Mouse (Mus musculus) lung, embryonic 16.5 days (tissue): ENCODE measurements at regions not wholly inside any gene's neighbourhood (a gene's known extent, or its start where the extent isn't known, plus 50 kb on each side); places are given as distances from the start of the nearest gene placed in this dataset.

Experiments used
- ATAC-seq: fragments of 200-750 bp; cut with Nextera tagmentation; 2 replicates; pipeline ENCODE4 v1.8.0; 2017; ENCODE audit warnings: low read depth, mild to moderate bottlenecking, moderate library complexity
- H3K27ac ChIP-seq: fragments of 300-500 bp; sonication (generic); 2 replicates; pipeline ENCODE4 v1.5.1; 2014; ENCODE audit warnings: mild to moderate bottlenecking, control low read depth, low read length
- H3K27me3 ChIP-seq: fragments of 300-500 bp; sonication (generic); 2 replicates; pipeline ENCODE4 v1.6.1; 2014; ENCODE audit warnings: low read depth, low read length, mixed read lengths; ENCODE audit not compliant: control insufficient read depth, insufficient read depth
- H3K36me3 ChIP-seq: fragments of 300-500 bp; sonication (generic); 2 replicates; pipeline ENCODE4 v1.6.1; 2014; ENCODE audit warnings: low read length; ENCODE audit not compliant: control insufficient read depth, insufficient read depth
- H3K4me1 ChIP-seq: fragments of 300-500 bp; sonication (generic); replicated peaks from 2 replicates; pipeline ENCODE4 v1.6.1; 2014; ENCODE audit warnings: low read length, mixed read lengths; ENCODE audit not compliant: control insufficient read depth, insufficient read depth
- H3K4me2 ChIP-seq: fragments of 300-500 bp; sonication (generic); 2 replicates; pipeline ENCODE4 v1.6.1; 2014; ENCODE audit warnings: low read depth, low read length, control low read depth
- H3K4me3 ChIP-seq: fragments of 300-500 bp; sonication (generic); 2 replicates; pipeline ENCODE4 v1.5.1; 2014; ENCODE audit warnings: mild to moderate bottlenecking, low read length, control low read depth
- H3K9ac ChIP-seq: fragments of 300-500 bp; sonication (generic); 2 replicates; pipeline ENCODE4 v1.6.1; 2014; ENCODE audit warnings: low read length, control low read depth
- H3K9me3 ChIP-seq: fragments of 300-500 bp; sonication (generic); 2 replicates; pipeline ENCODE4 v1.6.1; 2016; ENCODE audit warnings: low read length; ENCODE audit not compliant: control insufficient read depth
- WGBS: fragments of 180-500 bp; shearing (Covaris S2); extraction: QIAGEN DNeasy Blood & Tissue Kit; methylation state at CpG from one replicate; pipeline ENCODE4 v1.1.7; 2014; 5-methylcytosine and 5-hydroxymethylcytosine counted together

- Histone ChIP-seq H3K36me3 (no peaks in the 10 kb centered on the region), H3K4me1 (peaks cover 20% of the 10 kb centered on the region), H3K4me3 (no peak overlapping the region), H3K9me3 (no peaks in the 10 kb centered on the region), H3K4me2 (no peak overlapping the region), H3K27ac (peak overlapping the region; percentile 49), H3K27me3 (no peaks in the 10 kb centered on the region; the same call in 1 of the 2 replicates), H3K9ac (no peak overlapping the region)
- WGBS = 8% methylated on average over 10 of the region's 10 CpGs
- peak; percentile 83 for ATAC-seq
Measured at GRCm38 (mm10) chr2:51531106-51531839, 96.0 kb upstream of the Tas2r134 start.

GRCm38 (mm10) chr2:51522766-51523165 is 104.5 kb upstream of the Tas2r134 start:
- no peaks in the 10 kb centered on the region for H3K9me3 ChIP-seq
- no peak overlapping the region for H3K27ac ChIP-seq
- H3K4me1 ChIP-seq = no peaks in the 10 kb centered on the region
- H3K4me3 ChIP-seq = no peak overlapping the region
- H3K9ac ChIP-seq = no peak overlapping the region
- no peak overlapping the region for H3K4me2 ChIP-seq
- no peak for ATAC-seq
- no peaks in the 10 kb centered on the region for H3K36me3 ChIP-seq
- no peaks in the 10 kb centered on the region for H3K27me3 ChIP-seq
- WGBS = 69% methylated on average over 3 of the region's 3 CpGs

GRCm38 (mm10) chr2:51509220-51510011 is 117.9 kb upstream of the Tas2r134 start:
- Histone ChIP-seq H3K27ac (no peak overlapping the region), H3K4me3 (no peak overlapping the region), H3K4me2 (no peak overlapping the region), H3K27me3 (no peaks in the 10 kb centered on the region), H3K4me1 (no peaks in the 10 kb centered on the region), H3K9ac (no peak overlapping the region), H3K9me3 (no peaks in the 10 kb centered on the region), H3K36me3 (no peaks in the 10 kb centered on the region)
- no peak for ATAC-seq
- WGBS = 55% methylated on average over 8 of the region's 8 CpGs

- H3K9ac ChIP-seq = no peak overlapping the region
- no peaks in the 10 kb centered on the region for H3K9me3 ChIP-seq
- ATAC-seq = no peak
- H3K27ac ChIP-seq = no peak overlapping the region
- no peak overlapping the region for H3K4me3 ChIP-seq
- WGBS = 76% methylated on average over 2 of the region's 2 CpGs
- no peaks in the 10 kb centered on the region for H3K36me3 ChIP-seq
- no peaks in the 10 kb centered on the region for H3K4me1 ChIP-seq
- no peak overlapping the region for H3K4me2 ChIP-seq
- H3K27me3 ChIP-seq = no peaks in the 10 kb centered on the region
Measured at GRCm38 (mm10) chr2:51497896-51498295, 129.4 kb upstream of the Tas2r134 start.

GRCm38 (mm10) chr2:51473753-51474152 is 153.6 kb upstream of the Tas2r134 start:
- no peaks in the 10 kb centered on the region for H3K4me1 ChIP-seq
- WGBS = 82% methylated on average over 2 of the region's 2 CpGs

GRCm38 (mm10) chr2:51467027-51467694 is 160.2 kb upstream of the Tas2r134 start:
- peak; percentile 36 for ATAC-seq
- H3K9me3 ChIP-seq = no peaks in the 10 kb centered on the region
- no peak overlapping the region for H3K4me3 ChIP-seq
- H3K27ac ChIP-seq = no peak overlapping the region
- no peaks in the 10 kb centered on the region for H3K36me3 ChIP-seq
- no peak overlapping the region for H3K4me2 ChIP-seq
- H3K4me1 ChIP-seq = no peaks in the 10 kb centered on the region
- WGBS = 54% methylated on average over 7 of the region's 7 CpGs
- H3K9ac ChIP-seq = no peak overlapping the region
- H3K27me3 ChIP-seq = no peaks in the 10 kb centered on the region

More at GRCm38 (mm10) chr2:51473753-51474152, 153.6 kb upstream of the Tas2r134 start:
- no peak overlapping the region for H3K4me3 ChIP-seq
- no peak for ATAC-seq
- H3K9me3 ChIP-seq = no peaks in the 10 kb centered on the region
- H3K36me3 ChIP-seq = no peaks in the 10 kb centered on the region
- H3K4me2 ChIP-seq = no peak overlapping the region
- H3K27me3 ChIP-seq = no peaks in the 10 kb centered on the region
- no peak overlapping the region for H3K27ac ChIP-seq
- H3K9ac ChIP-seq = no peak overlapping the region

GRCm38 (mm10) chr2:51466003-51466402 is 161.3 kb upstream of the Tas2r134 start:
- H3K27me3 ChIP-seq = no peaks in the 10 kb centered on the region
- H3K4me3 ChIP-seq = no peak overlapping the region
- no peak overlapping the region for H3K9ac ChIP-seq
- H3K4me1 ChIP-seq = no peaks in the 10 kb centered on the region
- H3K4me2 ChIP-seq = no peak overlapping the region
- H3K9me3 ChIP-seq = no peaks in the 10 kb centered on the region
- no peak for ATAC-seq
- no peaks in the 10 kb centered on the region for H3K36me3 ChIP-seq
- WGBS = 88% methylated on average over 7 of the region's 7 CpGs
- no peak overlapping the region for H3K27ac ChIP-seq

- no peaks in the 10 kb centered on the region for H3K9me3 ChIP-seq
- no peak overlapping the region for H3K4me2 ChIP-seq
- 37% methylated on average over 7 of the region's 7 CpGs for WGBS
- H3K4me1 ChIP-seq = no peaks in the 10 kb centered on the region
- H3K36me3 ChIP-seq = no peaks in the 10 kb centered on the region
- no peak overlapping the region for H3K27ac ChIP-seq
- no peak overlapping the region for H3K4me3 ChIP-seq
- H3K27me3 ChIP-seq = no peaks in the 10 kb centered on the region
- no peak overlapping the region for H3K9ac ChIP-seq
- no peak for ATAC-seq
Measured at GRCm38 (mm10) chr2:51465576-51465975, 161.7 kb upstream of the Tas2r134 start.

GRCm38 (mm10) chr2:51464356-51464755 is 163.0 kb upstream of the Tas2r134 start:
- no peak overlapping the region for H3K4me3 ChIP-seq
- no peaks in the 10 kb centered on the region for H3K27me3 ChIP-seq
- 66% methylated on average over 2 of the region's 2 CpGs for WGBS
- H3K9me3 ChIP-seq = no peaks in the 10 kb centered on the region
- no peak overlapping the region for H3K27ac ChIP-seq
- no peak overlapping the region for H3K9ac ChIP-seq
- H3K36me3 ChIP-seq = no peaks in the 10 kb centered on the region
- H3K4me1 ChIP-seq = no peaks in the 10 kb centered on the region
- no peak for ATAC-seq
- no peak overlapping the region for H3K4me2 ChIP-seq
